Mouse (Mus musculus) liver, postnatal 0 days (tissue): ENCODE measurements around the gene Aicda.

Source experiments
- CTCF ChIP-seq: sonication (generic); IDR thresholded peaks from 2 replicates; pipeline ENCODE4 v1.5.1; 2016; ENCODE audit warnings: antibody characterized with exemption, low read depth
- EP300 ChIP-seq: IDR thresholded peaks from 2 replicates; pipeline ENCODE4 v1.6.1; 2016; ENCODE audit warnings: antibody characterized with exemption, low read depth, mild to moderate bottlenecking

GRCm38 (mm10) chr6:122598014-122598413, 44.4 kb downstream of the Aicda start:
- TF ChIP-seq CTCF (no peak), EP300 (no peak)
